Mouse (Mus musculus): ENCODE results near the gene Nop2. TPM values are rescaled to one million over a fixed set of nuclear protein-coding genes. Genes with fewer than 3 reads are reported as not detected.

The Nop2 gene
- 57.5 and 58.3 TPM in 2 replicates for polyA plus RNA-seq (2015; fragmentation: Nextera tagmentation; extraction: Ambion mirVana)

DNA sequence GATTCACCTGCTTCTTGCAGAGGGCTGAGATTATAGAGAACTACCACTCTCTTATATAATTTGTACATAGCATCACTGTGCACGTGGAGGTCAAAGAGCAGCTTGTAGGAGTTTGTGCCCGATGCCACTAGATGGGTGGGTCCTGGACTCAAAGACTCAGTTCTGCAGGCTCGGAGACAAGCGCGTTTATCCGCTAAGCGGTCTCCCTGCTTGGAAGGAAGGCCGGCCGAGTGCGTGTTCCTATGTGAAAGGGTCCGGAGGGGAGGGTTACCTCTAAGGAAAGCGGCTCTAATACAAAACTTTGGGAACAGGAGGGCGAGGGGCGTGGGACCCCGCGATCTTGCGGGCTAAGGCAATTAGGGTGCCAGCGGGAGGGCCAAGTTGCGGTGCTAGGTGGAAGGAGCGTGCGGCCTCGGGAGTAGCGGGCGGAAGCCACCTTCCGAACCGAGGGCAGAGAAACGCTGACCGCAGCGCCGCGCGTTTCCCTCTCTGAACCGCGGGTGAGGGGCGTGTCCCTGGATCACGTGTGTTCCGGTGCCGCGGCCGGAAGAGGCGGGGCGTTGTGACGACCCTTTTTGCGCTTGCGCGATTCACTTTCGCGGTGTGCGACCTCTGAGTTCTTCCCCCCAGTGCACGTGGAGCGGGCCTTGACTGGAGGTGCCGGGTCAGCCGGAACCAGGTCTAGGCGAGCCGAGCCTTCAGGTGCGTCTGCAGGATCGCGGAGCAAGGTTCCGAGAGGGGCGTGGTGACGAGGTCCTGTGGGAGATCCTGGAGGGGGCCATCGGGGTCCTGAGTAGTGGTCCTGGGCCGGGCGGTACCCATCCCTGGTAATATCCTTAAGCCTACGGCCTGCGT lies at the start of gene Nop2:
Gene Nop2, plus strand, starts transcription at position 608 of the 855 bp plus-strand sequence.
- Histone ChIP-seq H3K9me3 (replicated peaks) (no peaks in the 10 kb centered on the region), H3K4me2 (replicated peaks) (peak within 1 kb of the TSS; percentile 87), H3K9ac (peak within 1 kb of the TSS; percentile 70), H3K27ac (replicated peaks) (peak within 1 kb of the TSS; percentile 92), H3K27me3 (no peaks in the 10 kb centered on the region), H3K36me3 (peaks cover 67% of the 10 kb centered on the region), H3K4me1 (peaks cover 10% of the 10 kb centered on the region), H3K4me3 (replicated peaks) (peak within 1 kb of the TSS; percentile 92)
- under 1% methylated on average over 66 of the region's 66 CpGs for WGBS
- ATAC-seq (ENCODE audit: insufficient number of reproducible peaks, low FRiP score, low TSS enrichment, low read depth) = peak; percentile 94

DNA sequence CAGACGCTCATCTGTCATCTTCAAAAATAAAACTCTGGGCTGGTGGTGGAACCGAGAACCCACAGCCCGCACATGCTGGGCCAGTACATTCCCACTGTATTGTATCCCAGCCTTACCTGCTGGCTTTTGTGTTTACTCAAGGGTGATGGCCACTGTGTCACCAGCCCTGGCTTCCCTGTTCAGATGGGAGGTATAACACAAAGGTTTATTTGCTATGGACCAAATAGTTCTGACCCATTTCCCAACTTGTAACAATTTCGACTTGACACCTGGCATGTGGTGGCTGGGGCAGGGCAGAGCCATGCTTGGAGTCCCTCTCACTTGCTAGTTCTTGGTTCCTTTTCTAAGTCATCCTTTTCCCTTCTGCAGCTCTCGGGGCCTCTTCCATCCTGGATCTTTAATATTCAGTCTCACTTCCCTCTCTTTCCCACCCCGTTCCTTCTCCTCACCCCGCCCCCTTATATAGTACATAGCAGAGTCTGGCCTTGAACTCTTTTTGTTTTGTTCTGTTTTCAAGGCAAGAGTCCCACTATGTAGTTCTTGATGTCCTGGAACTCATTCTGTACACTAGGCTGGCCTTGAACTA lies 48.8 kb upstream of the Nop2 start:
- Histone ChIP-seq H3K27me3 (no peaks in the 10 kb centered on the region), H3K36me3 (no peaks in the 10 kb centered on the region), H3K4me2 (replicated peaks) (no peak overlapping the region), H3K4me1 (peaks cover 12% of the 10 kb centered on the region), H3K27ac (replicated peaks) (no peak overlapping the region), H3K9me3 (replicated peaks) (no peaks in the 10 kb centered on the region), H3K4me3 (replicated peaks) (no peak overlapping the region), H3K9ac (no peak overlapping the region)
- WGBS = 86% methylated on average over 7 of the region's 7 CpGs
- ATAC-seq (ENCODE audit: insufficient number of reproducible peaks, low FRiP score, low TSS enrichment, low read depth) = no peak

DNA sequence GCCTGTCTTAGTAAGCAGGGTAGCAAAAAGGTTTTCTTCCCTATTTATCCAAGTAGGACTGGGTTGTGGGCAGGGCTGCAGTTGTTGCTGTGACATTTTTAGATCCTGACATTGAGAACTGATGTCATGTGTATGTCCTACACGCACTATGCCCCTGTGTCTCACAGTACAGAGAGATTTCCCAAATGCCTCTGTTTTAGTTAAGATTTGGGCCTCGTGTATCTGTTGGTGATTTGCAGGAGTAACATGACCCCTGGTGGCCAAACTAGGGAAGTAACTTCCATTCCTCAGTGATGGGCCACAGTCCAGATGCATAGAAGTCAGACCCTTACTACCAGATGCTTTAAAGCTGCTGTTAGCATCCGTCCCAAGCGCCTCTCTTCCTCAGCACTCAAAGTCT lies 47.3 kb upstream of the Nop2 start:
- H3K9ac ChIP-seq = peak overlapping the region; percentile 18; the same call in 1 of the 2 replicates

DNA sequence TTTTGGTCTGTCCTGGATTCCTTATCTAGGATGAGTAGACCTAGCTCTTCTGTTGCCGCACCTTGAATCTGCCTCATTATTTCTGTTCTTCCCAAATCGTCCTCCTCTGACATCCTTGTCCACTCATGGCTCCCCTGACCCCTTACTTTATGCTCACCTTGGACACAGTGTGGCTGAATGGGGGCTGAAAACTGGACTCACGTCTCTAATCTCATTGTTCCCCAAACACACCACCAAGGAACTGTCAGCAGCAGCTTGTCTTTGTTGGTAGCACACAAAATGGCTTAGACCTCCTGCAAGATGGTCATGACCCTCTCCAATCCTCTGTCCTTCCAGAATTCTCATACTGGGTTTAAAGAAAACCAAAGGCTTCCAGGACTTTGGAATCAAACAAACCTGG lies 43.8 kb upstream of the Nop2 start:
- ATAC-seq (ENCODE audit: insufficient number of reproducible peaks, low FRiP score, low TSS enrichment, low read depth) = no peak
- no peak overlapping the region for H3K4me3 ChIP-seq (replicated peaks)
- peak overlapping the region; percentile 94 for H3K27ac ChIP-seq (replicated peaks)

More for the DNA sequence above, 47.3 kb upstream of the Nop2 start:
- no peak overlapping the region for H3K4me2 ChIP-seq (replicated peaks)
- peak; percentile 18; the same call in 1 of the 2 replicates for ATAC-seq (ENCODE audit: insufficient number of reproducible peaks, low FRiP score, low TSS enrichment, low read depth)
- H3K27me3 ChIP-seq = no peaks in the 10 kb centered on the region
- H3K36me3 ChIP-seq = no peaks in the 10 kb centered on the region
- WGBS = 5% methylated on average over 4 of the region's 4 CpGs
- H3K9me3 ChIP-seq (replicated peaks) = no peaks in the 10 kb centered on the region
- H3K4me1 ChIP-seq = peaks cover 24% of the 10 kb centered on the region
- peak overlapping the region; percentile 12; the same call in 1 of the 2 replicates for H3K27ac ChIP-seq (replicated peaks)
- H3K4me3 ChIP-seq (replicated peaks) = no peak overlapping the region

DNA sequence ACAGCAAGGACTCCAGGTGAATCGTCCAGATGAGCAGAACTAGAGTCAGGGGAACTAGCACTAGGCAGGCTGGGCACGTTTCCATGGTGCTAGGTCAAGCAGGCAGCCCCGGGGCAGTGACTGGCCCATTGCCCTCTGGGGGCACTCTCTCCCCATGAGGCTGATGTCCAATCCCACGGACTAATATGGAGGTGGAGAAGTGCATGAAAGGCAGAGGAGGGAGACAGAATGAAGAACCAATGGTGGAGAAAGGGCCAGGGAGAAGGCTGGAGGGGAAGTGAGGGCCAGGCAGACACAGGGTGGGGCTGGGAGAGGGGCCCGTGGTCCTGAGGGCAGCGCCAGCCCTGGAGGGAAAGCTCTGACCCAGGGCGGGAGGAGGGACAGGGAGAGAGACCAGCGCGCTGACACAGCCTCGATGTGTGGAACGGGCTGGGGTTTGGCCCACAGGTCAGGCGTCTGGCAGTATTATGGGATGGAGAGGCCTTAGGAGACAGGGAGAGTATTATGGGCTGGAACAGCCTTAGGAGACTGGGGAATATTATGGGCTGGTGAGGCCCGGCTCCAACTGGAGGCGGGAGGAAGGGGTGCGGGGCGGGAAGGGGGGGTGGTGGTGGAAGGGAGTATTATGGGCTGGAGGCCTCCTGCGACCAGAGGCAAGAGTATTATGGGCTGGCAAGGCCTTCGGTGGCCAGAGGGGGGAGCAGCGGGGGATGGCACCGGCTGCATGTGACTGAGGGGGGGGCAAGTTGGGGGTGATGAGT lies 43.0 kb upstream of the Nop2 start:
- Histone ChIP-seq H3K4me1 (peaks cover 33% of the 10 kb centered on the region), H3K9ac (no peak overlapping the region; the same call in 1 of the 2 replicates), H3K4me2 (replicated peaks) (peak overlapping the region; percentile 53), H3K9me3 (replicated peaks) (no peaks in the 10 kb centered on the region), H3K36me3 (no peaks in the 10 kb centered on the region), H3K27me3 (no peaks in the 10 kb centered on the region), H3K27ac (replicated peaks) (peak overlapping the region; percentile 94), H3K4me3 (replicated peaks) (no peak overlapping the region)
- ATAC-seq (ENCODE audit: insufficient number of reproducible peaks, low FRiP score, low TSS enrichment, low read depth) = peak; percentile 78
- WGBS = 4% methylated on average over 20 of the region's 20 CpGs

More for the DNA sequence above, 43.8 kb upstream of the Nop2 start:
- H3K27me3 ChIP-seq = no peaks in the 10 kb centered on the region
- no peak overlapping the region for H3K4me2 ChIP-seq (replicated peaks)
- no peak overlapping the region for H3K9ac ChIP-seq
- WGBS = 87% methylated on average over 3 of the region's 3 CpGs
- no peaks in the 10 kb centered on the region for H3K9me3 ChIP-seq (replicated peaks)
- H3K36me3 ChIP-seq = no peaks in the 10 kb centered on the region
- peaks cover 33% of the 10 kb centered on the region for H3K4me1 ChIP-seq

DNA sequence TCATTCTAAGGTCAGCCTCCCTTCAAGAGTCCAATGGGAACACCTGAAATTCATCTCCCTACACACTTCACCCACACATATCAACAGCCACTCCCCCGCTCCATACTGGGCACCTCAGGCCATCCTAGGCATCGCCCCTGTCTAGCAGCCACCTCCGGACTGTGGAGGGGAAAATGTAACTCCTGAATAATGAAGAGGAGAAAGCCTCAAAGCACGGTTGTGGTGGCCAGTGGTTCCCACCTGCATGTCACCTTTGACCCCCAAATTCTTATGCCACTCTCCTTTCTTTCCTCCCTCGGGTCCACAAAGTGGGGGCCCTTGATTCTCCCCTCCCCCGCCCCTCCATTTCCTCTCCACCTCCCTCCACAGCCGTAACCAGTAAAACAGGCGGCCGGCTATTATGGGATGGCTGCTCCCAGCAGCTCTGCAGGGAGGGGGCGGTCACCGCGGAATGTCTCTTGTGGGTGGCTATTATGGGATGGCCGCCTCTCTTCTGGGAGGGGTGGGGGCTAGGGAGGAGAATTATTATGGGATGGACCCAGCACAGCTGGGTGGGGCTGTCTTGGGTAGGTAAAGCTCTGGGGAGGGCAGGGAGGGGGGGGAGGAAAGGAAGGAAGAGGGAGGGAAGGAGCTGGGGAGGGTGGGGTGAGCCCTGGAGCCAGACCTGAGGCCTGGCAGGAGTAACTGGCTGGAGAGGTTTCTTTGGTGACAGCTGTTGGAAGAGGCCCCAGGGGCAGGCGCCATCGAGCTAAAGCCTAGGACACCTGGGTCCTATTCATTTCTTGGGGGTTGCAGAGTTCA lies 42.0 kb upstream of the Nop2 start:
- Histone ChIP-seq H3K4me3 (replicated peaks) (peak overlapping the region; percentile 21; the same call in 1 of the 2 replicates), H3K36me3 (no peaks in the 10 kb centered on the region), H3K4me2 (replicated peaks) (peak overlapping the region; percentile 53), H3K4me1 (peaks cover 25% of the 10 kb centered on the region), H3K27me3 (no peaks in the 10 kb centered on the region), H3K9me3 (replicated peaks) (no peaks in the 10 kb centered on the region), H3K27ac (replicated peaks) (peak overlapping the region; percentile 94), H3K9ac (peak overlapping the region; percentile 23; the same call in 1 of the 2 replicates)
- peak; percentile 77 for ATAC-seq (ENCODE audit: insufficient number of reproducible peaks, low FRiP score, low TSS enrichment, low read depth)
- 3% methylated on average over 15 of the region's 15 CpGs for WGBS

DNA sequence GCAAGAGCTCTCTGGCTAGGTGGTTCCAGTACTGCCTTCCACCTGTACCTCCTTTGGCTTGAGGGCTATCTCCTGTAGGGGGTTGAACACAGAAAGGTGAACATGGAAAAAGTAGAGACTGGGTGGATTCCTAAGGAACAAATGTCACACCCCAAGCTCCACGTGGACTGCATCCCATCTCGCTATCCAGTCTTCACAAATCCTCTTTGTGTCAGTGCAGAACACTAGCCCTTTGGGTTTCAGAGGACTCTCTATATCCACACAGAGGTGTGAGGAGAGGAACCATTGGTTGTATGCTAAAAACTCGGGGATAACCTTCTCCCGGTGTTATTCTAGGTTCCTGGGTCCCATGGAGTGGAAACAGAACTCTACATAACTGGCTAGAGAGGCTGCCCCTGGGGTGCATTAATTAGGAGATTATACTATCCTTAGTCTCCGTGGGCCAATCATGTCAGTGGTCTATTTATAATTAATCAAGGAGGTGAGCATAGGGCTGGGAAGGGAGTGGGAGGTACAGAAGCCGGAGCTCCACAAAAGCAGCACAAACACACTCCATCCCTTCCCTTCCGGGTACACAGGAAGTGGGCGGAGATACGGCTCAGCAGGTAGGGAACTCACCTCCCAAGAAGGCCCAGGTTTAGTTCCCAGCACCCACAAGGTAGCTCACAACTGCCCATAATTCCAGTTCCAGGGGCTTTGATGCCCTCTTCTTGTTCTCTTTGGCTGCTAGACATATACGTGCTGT lies 41.2 kb upstream of the Nop2 start:
- peaks cover 28% of the 10 kb centered on the region for H3K4me1 ChIP-seq
- peak overlapping the region; percentile 53 for H3K4me2 ChIP-seq (replicated peaks)
- 56% methylated on average over 10 of the region's 10 CpGs for WGBS
- no peaks in the 10 kb centered on the region for H3K9me3 ChIP-seq (replicated peaks)
- peak overlapping the region; percentile 94 for H3K27ac ChIP-seq (replicated peaks)
- ATAC-seq (ENCODE audit: insufficient number of reproducible peaks, low FRiP score, low TSS enrichment, low read depth) = no peak
- no peaks in the 10 kb centered on the region for H3K27me3 ChIP-seq
- no peak overlapping the region for H3K9ac ChIP-seq
- H3K36me3 ChIP-seq = no peaks in the 10 kb centered on the region
- 0 out of 2 replicates have a peak overlapping the region, but pooled peaks have one; percentile 21 for H3K4me3 ChIP-seq (replicated peaks)

DNA sequence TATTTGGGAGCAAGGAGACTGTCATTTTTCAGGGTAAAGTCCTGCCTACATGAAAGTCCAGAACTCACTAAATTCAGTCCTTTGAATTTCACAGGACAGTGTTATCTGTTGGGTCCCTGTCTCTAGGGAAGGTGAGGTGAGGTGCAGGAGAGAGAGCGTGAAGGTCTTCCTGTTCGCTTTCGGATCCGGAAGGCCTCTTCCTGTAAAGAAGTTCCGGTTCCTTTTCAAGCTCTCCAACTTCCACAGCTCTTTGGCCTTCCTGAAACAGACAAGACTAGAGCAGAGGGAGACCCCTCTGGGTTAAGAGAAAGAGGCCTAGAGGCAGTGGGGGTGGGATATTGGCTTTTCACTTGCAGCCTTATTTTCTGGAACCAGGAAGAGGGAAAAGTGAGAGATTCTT lies 39.3 kb upstream of the Nop2 start:
- peaks cover 31% of the 10 kb centered on the region for H3K4me1 ChIP-seq
- H3K9me3 ChIP-seq (replicated peaks) = no peaks in the 10 kb centered on the region
- no peak for ATAC-seq (ENCODE audit: insufficient number of reproducible peaks, low FRiP score, low TSS enrichment, low read depth)
- peak overlapping the region; percentile 13; the same call in 1 of the 2 replicates for H3K27ac ChIP-seq (replicated peaks)
- no peaks in the 10 kb centered on the region for H3K36me3 ChIP-seq
- no peak overlapping the region for H3K9ac ChIP-seq
- H3K27me3 ChIP-seq = no peaks in the 10 kb centered on the region
- H3K4me3 ChIP-seq (replicated peaks) = no peak overlapping the region
- no peak overlapping the region for H3K4me2 ChIP-seq (replicated peaks)
- WGBS = 89% methylated on average over 5 of the region's 5 CpGs

DNA sequence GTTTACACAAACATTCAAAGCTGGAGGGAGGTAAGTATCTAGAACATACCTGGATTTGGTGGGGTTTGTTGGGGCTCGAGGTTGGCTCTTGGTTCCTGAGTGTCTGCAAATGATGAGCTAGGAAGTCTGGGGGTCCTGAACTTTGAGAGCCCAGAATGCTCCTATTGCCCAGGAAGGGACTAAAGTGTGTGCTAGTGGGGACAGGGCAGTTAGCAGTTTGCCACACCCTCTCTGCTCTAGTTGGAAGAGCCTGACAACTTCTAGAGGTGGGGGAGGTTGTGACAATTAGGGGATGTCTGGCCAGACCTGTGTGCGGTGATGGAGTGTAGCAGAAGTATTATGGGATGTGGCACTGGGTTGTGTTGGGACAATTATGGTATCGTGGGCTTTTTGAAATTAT lies 36.9 kb upstream of the Nop2 start:
- Histone ChIP-seq H3K4me3 (replicated peaks) (no peak overlapping the region), H3K27ac (replicated peaks) (peak overlapping the region; percentile 96), H3K36me3 (0 out of 2 replicates have a peak, but pooled peaks cover 6% of the 10 kb centered on the region), H3K9ac (no peak overlapping the region), H3K27me3 (no peaks in the 10 kb centered on the region), H3K9me3 (replicated peaks) (no peaks in the 10 kb centered on the region), H3K4me1 (peaks cover 40% of the 10 kb centered on the region), H3K4me2 (replicated peaks) (no peak overlapping the region)
- WGBS = 54% methylated on average over 3 of the region's 3 CpGs
- no peak for ATAC-seq (ENCODE audit: insufficient number of reproducible peaks, low FRiP score, low TSS enrichment, low read depth)
